ENCODE assay signal across 8 mouse cellular contexts in the genomic region with DNA sequence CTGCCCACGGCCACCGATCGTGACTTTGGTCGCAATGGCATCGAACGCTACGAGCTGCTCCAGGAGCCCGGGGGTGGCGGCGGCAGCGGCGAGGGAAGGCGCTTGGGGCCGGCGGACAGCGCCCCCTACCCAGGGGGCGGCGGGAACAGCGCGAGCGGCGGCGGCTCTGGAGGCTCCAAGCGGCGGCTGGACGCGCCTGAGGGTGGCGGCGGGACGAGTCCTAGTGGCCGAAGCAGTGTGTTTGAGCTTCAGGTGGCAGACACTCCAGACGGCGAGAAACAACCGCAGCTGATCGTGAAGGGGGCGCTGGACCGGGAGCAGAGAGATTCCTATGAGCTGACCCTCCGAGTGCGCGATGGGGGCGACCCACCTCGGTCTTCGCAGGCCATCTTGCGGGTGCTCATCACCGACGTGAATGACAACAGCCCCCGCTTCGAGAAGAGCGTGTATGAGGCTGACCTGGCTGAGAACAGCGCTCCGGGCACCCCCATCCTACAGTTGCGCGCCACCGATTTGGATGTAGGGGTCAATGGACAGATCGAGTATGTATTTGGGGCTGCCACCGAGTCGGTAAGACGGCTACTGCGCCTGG. TPM values are rescaled to one million over a fixed set of nuclear protein-coding genes. Genes with fewer than 3 reads are reported as not detected.
DNase-seq lines count a peak whose midpoint lies in the region; ATAC-seq and TF ChIP-seq lines count a peak whose summit lies in the region.

No protein-coding gene starts in this region.

- H3K27me3 ChIP-seq in embryonic facial prominence, embryonic 13.5 days: peaks cover 9% of the 10 kb centered on the region
- peaks cover 21% of the 10 kb centered on the region for H3K27me3 ChIP-seq in heart, embryonic 13.5 days (replicated peaks)

- no peaks in the 10 kb centered on the region for H3K9me3 ChIP-seq in embryonic facial prominence, embryonic 13.5 days
- no peaks in the 10 kb centered on the region for H3K9me3 ChIP-seq in heart, embryonic 13.5 days

- peak overlapping the region; percentile 91 for H3K4me2 ChIP-seq in embryonic facial prominence, embryonic 13.5 days
- peak overlapping the region; percentile 94 for H3K4me2 ChIP-seq in heart, embryonic 13.5 days

- 1% methylated on average over 59 of the region's 59 CpGs for WGBS in embryonic facial prominence, embryonic 13.5 days
- under 1% methylated on average over 59 of the region's 59 CpGs for WGBS in heart, embryonic 13.5 days
- 1% methylated on average over 59 of the region's 59 CpGs for WGBS in lung, adult 2 months

- TF ChIP-seq CTCF in lung, adult 2 months (IDR thresholded peaks at IDR 0.05; ENCODE audit: insufficient read depth, low read length): 0 out of 2 replicates have a peak, but pooled peaks have one; percentile 0

- no peaks in the 10 kb centered on the region for H3K36me3 ChIP-seq in embryonic facial prominence, embryonic 13.5 days
- H3K36me3 ChIP-seq in heart, embryonic 13.5 days: peaks cover 18% of the 10 kb centered on the region

- no peak overlapping the region for H3K27ac ChIP-seq in embryonic facial prominence, embryonic 13.5 days
- H3K27ac ChIP-seq in heart, embryonic 13.5 days (replicated peaks): peak overlapping the region; percentile 99

- DNase-seq in ovary, postnatal 10 days (ENCODE audit: low spot score): peak; percentile 52
- DNase-seq in ovary, adult 18-20 months (ENCODE audit: low spot score): no peak
- DNase-seq in kidney, postnatal 14 days: peak; percentile 65
- peak; percentile 13 for DNase-seq in lung, adult 2 months
- peak; percentile 73 for DNase-seq in ovary, postnatal 36 days (ENCODE audit: low spot score)
- peak; percentile 61 to 74 for DNase-seq in urinary bladder, postnatal 4 days (ENCODE audit: low spot score in 2 of 2)

- TF ChIP-seq POLR2A in lung, adult 2 months (IDR thresholded peaks at IDR 0.05; ENCODE audit: borderline replicate concordance, extremely low read depth, low read depth, low read length): no peak

- H3K4me1 ChIP-seq in embryonic facial prominence, embryonic 13.5 days: peaks cover 36% of the 10 kb centered on the region
- no peaks in the 10 kb centered on the region for H3K4me1 ChIP-seq in heart, embryonic 13.5 days
- H3K4me1 ChIP-seq in lung, adult 2 months (ENCODE audit: control insufficient read depth, insufficient read depth, low read length): peaks cover 12% of the 10 kb centered on the region

- no peak for ATAC-seq in embryonic facial prominence, embryonic 13.5 days (ENCODE audit: insufficient number of reproducible peaks, insufficient read depth, low FRiP score, low TSS enrichment, low read depth)
- no peak for ATAC-seq in heart, embryonic 13.5 days (ENCODE audit: extremely low read depth, insufficient number of reproducible peaks, low FRiP score, low TSS enrichment)

- peak overlapping the region; percentile 69 for H3K4me3 ChIP-seq in embryonic facial prominence, embryonic 13.5 days
- peak overlapping the region; percentile 88 for H3K4me3 ChIP-seq in heart, embryonic 13.5 days
- peak overlapping the region; percentile 71 for H3K4me3 ChIP-seq in lung, adult 2 months (replicated peaks; ENCODE audit: extremely low read depth, low read depth, low read length)

- peak overlapping the region; percentile 77 for H3K9ac ChIP-seq in embryonic facial prominence, embryonic 13.5 days
- H3K9ac ChIP-seq in heart, embryonic 13.5 days: peak overlapping the region; percentile 96

RNA-seq across cellular contexts. Expression of a gene that starts 1.9 kb away (rescaled TPM):
- polyA plus RNA-seq in embryonic facial prominence, embryonic 13.5 days (2015; fragmentation: Nextera tagmentation; extraction: Ambion mirVana): 14.3 and 14.7 TPM in 2 replicates
- polyA plus RNA-seq in heart, embryonic 13.5 days (2015; fragmentation: Nextera tagmentation; extraction: Ambion mirVana): 16.0 and 16.5 TPM in 2 replicates
- 5.7 and 8.0 TPM in 2 replicates for polyA plus RNA-seq in lung, adult 2 months (2012; rRNA removed)
